Mouse (Mus musculus) lung, adult 2 months (tissue): ENCODE measurements around the gene Ankrd12. TPM values are rescaled to one million over a fixed set of nuclear protein-coding genes. Genes with fewer than 3 reads are reported as not detected.

Experiments
- DNase-seq: peaks from one replicate; pipeline ENCODE4 v3.0.0; 2022
- H3K4me1 ChIP-seq: fragments of 200-500 bp; 2 replicates; pipeline ENCODE4 v1.6.1; 2011; ENCODE audit warnings: low read length; ENCODE audit not compliant: control insufficient read depth, insufficient read depth
- H3K4me3 ChIP-seq: fragments of 200-500 bp; replicated peaks from 2 replicates; pipeline ENCODE3; 2011; ENCODE audit warnings: low read depth, mild to moderate bottlenecking, control low read depth, low read length; ENCODE audit errors: extremely low read depth
- CTCF ChIP-seq: fragments of 200-500 bp; IDR thresholded peaks from 2 replicates; pipeline ENCODE4 v1.5.1; 2011; ENCODE audit warnings: mild to moderate bottlenecking, low read length, control low read depth; ENCODE audit not compliant: insufficient read depth
- POLR2A ChIP-seq: fragments of 200-500 bp; IDR thresholded peaks from 2 replicates; pipeline ENCODE4 v1.6.1; 2011; ENCODE audit warnings: low read depth, mild to moderate bottlenecking, control low read depth, low read length, borderline replicate concordance; ENCODE audit errors: extremely low read depth
- WGBS: fragments of 180-500 bp; shearing (Covaris S2); methylation state at CpG from one replicate; pipeline ENCODE4 v1.1.7; 2018; 5-methylcytosine and 5-hydroxymethylcytosine counted together
- polyA plus RNA-seq: library from polyadenylated mRNA; depleted of rRNA; stranded (reverse); fragments of >200 nt; gene quantifications from 2 replicates; pipeline ENCODE4 v1.2.3, GENCODE M21; 2012; rRNA removed

Gene Ankrd12
- polyA plus RNA-seq: 5.3 and 5.4 TPM in 2 replicates

- DNase-seq: peak; percentile 97
- 1% methylated on average over 53 of the region's 53 CpGs for whole genome bisulfite sequencing
- TF ChIP-seq POLR2A (peak; percentile 48; the same call in 1 of the 2 replicates), CTCF (no peak)
- Histone ChIP-seq H3K4me3 (peak within 1 kb of the TSS; percentile 67), H3K4me1 (no peaks in the 10 kb centered on the region)
Observed at GRCm38 (mm10) chr17:66076934-66077333, at the start of gene Ankrd12. Gene Ankrd12, minus strand, starts transcription at chr17:66077089.

- no peak for DNase-seq
- Histone ChIP-seq H3K4me1 (0 out of 2 replicates have a peak, but pooled peaks cover 2% of the 10 kb centered on the region), H3K4me3 (no peak overlapping the region)
- TF ChIP-seq POLR2A: no peak
- TF ChIP-seq CTCF: no peak
- WGBS: 86% methylated on average over 5 of the region's 5 CpGs
Observed at GRCm38 (mm10) chr17:66125211-66125610, 48.3 kb upstream of the Ankrd12 start.

DNA sequence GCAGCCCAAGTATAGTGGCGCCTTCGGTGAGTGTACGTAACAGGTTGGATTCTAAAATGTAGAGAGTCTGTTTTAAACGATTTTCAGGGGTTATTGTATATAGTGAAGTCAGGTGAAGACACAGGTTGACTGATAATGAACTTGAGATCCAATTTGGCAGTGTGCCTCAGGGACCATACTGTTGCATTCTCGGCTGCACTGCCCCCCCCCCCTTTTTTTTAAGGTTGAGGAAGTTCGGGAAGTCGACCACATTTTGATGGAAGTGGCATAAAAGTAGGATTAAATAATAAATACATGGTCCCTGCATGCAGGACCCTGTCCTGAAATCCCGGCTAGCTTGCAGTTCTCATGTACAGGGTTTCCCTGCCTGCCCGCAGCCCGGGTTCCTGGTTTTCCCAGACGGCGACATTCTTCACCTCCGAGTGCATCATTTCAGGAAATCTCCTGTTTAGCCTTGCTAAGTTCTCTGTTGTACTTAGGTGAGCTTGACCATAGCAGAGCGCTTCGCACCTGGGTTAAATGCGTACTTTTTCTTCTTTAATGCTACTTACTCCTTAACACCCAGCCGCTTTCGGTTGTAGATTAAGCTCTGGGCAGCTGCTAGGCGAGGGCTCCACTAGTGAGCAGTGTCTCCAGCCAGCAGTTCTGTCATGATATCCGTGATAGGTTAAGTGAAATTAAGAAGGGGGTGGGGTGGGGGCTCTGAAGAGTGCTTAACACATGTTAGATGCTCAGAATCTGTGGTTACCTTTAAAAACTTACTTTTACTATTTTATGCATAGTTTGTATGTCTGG lies 47.1 kb upstream of the Ankrd12 start:
- 3% methylated on average over 20 of the region's 20 CpGs for WGBS
- TF ChIP-seq CTCF (no peak), POLR2A (no peak)
- Histone ChIP-seq H3K4me3 (peak overlapping the region; percentile 71), H3K4me1 (0 out of 2 replicates have a peak, but pooled peaks cover 2% of the 10 kb centered on the region)
- peak; percentile 10 for DNase-seq

DNA sequence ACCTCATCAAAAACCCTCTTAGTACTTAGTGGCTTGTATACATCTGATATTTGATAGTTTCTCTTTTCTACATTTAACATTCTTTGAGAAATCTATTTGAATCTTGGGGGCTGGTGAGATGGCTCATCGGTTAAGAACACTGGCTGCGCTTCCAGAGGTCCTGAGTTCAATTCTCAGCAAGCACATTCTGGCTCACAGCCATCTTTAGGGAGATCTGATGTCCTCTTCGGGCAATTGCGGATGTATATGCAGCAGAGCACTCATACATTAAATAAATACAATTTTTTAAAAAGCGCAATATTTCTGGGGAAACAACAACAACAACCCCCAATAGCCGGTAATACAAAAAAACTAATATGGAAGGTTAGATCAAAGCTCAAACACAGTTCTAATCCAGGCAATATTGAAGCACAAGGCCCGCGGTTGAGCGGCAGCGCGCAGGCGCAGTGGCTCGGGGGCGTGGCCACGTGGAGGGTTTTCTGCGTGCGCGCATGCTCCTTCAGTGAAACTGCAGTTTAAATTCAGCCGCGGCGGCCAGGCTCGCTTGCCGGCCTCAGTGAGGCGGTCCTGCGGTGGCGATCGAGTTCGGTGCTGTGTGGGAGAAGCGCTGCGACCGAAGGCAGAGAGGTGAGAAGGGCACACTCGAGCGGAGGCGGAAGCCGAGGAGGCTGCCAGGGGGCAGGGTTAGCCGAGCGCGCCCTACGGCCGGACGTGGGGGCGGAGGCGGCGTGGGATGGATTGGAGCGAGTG lies 46.4 kb upstream of the Ankrd12 start, which contains the start of gene Ddx11:
Gene Ddx11 (plus strand): TSS at position 455 of the 750 bp plus-strand sequence.
- 0 out of 2 replicates have a peak, but pooled peaks cover 2% of the 10 kb centered on the region for H3K4me1 ChIP-seq
- peak; percentile 32; the same call in 1 of the 2 replicates for TF ChIP-seq POLR2A
- TF ChIP-seq CTCF: no peak
- peak; percentile 96 for DNase-seq
- WGBS: 4% methylated on average over 45 of the region's 45 CpGs
- H3K4me3 ChIP-seq: peak within 1 kb of the TSS; percentile 71

DNA sequence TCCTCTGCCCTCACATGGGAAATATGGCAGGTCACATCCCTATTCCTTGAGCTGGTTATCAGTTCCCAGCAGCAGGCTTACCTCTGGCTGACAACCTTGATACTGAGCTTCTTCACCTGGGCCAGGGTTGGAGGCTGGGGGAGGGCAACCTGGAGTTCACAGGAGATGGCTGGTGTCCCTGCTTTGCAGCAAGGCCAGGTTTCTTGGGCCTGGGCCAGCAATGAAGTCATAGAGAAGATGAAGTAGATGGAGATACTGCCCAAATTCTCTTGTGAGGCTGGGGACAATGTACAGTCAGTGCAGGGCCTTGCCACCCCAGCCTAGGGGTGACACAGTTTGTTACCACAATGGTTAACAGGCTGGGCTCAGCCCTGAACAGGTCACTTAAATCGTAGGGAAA lies 43.8 kb upstream of the Ankrd12 start:
- DNase-seq: no peak
- H3K4me1 ChIP-seq: 0 out of 2 replicates have a peak, but pooled peaks cover 2% of the 10 kb centered on the region
- 41% methylated on average over 1 of the region's 1 CpGs for WGBS
- H3K4me3 ChIP-seq: no peak overlapping the region
- TF ChIP-seq CTCF (no peak), POLR2A (no peak)

DNA sequence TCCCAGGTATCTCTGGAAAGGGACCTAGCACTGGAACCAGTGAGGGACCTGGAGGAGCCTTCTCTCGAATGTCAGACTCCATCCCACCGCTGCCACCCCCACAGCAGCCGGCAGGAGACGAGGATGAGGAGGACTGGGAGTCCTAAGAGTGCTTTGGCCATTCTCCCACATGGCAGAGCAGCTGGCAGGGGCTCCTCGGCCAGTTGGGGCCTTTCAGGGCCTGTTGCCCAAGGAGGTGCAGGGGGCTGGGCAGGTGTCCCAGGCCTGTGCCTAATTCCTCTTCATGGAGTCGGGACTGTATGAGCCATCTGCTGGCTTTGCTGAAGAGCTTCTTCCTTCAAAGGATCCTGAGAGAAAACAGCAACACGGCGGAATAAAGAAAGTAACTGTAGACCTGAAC lies 42.1 kb upstream of the Ankrd12 start:
- DNase-seq: no peak
- H3K4me3 ChIP-seq: no peak overlapping the region
- 0 out of 2 replicates have a peak, but pooled peaks cover under 1% of the 10 kb centered on the region for H3K4me1 ChIP-seq
- 88% methylated on average over 8 of the region's 8 CpGs for WGBS
- TF ChIP-seq CTCF (no peak), POLR2A (no peak)

DNA sequence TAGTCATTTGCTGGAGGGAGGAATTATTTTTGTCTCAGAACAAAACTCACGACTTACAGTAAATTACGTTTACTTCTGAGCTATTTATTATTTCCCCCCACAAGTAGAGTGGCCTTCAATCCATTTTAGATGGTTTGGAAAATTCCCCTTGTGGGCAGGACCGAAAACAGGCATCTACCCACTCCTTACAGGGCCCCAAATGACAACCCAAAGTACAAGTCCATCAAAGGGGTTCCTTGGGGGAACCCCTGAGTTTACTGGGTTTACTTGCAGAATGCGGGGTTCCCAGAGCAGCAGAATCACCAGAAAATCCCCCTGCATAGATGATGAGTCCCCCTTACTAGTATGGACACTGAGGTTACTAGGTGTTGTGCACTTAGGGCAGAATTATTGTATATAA lies 35.3 kb upstream of the Ankrd12 start:
- Histone ChIP-seq H3K4me3 (peak overlapping the region; percentile 95), H3K4me1 (no peaks in the 10 kb centered on the region)
- no peak for DNase-seq
- 22% methylated on average over 4 of the region's 4 CpGs for WGBS
- TF ChIP-seq POLR2A: no peak
- no peak for TF ChIP-seq CTCF

- H3K4me1 ChIP-seq: no peaks in the 10 kb centered on the region
- 1% methylated on average over 41 of the region's 41 CpGs for WGBS
- TF ChIP-seq POLR2A: peak; percentile 31; the same call in 1 of the 2 replicates
- TF ChIP-seq CTCF: no peak
- H3K4me3 ChIP-seq: peak within 1 kb of the TSS; percentile 95
- peak; percentile 82 for DNase-seq
Observed at GRCm38 (mm10) chr17:66111402-66111959, 34.6 kb upstream of the Ankrd12 start, which contains the start of gene Washc1. Gene Washc1, plus strand, starts transcription at chr17:66111545.

GRCm38 (mm10) chr17:66110746-66111145 lies 33.9 kb upstream of the Ankrd12 start:
- no peak for TF ChIP-seq POLR2A
- no peak for TF ChIP-seq CTCF
- no peaks in the 10 kb centered on the region for H3K4me1 ChIP-seq
- DNase-seq: peak; percentile 14
- WGBS: 13% methylated on average over 6 of the region's 6 CpGs
- H3K4me3 ChIP-seq: no peak overlapping the region
